Mouse (Mus musculus) intestine, embryonic 14.5 days (tissue): ENCODE results near the gene Arrb2. TPM values are rescaled to one million over a fixed set of nuclear protein-coding genes. Genes with fewer than 3 reads are reported as not detected.
"Not testable (repeated sequence)": the region's sequence is repeated elsewhere in the genome, so short reads cannot be mapped to it uniquely, and the experiment has no call there.

ENCODE experiments used
- ATAC-seq: fragments of 200-750 bp; cut with Nextera tagmentation; replicated peaks from 2 replicates; pipeline ENCODE4 v1.8.0; 2017; ENCODE audit warnings: low read depth, moderate number of reproducible peaks, moderate TSS enrichment, moderate library complexity; ENCODE audit not compliant: low FRiP score, low TSS enrichment
- DNase-seq: peaks from one replicate; pipeline ENCODE4 v3.0.0-alpha.2; 2018; ENCODE audit warnings: low spot score
- H3K27ac ChIP-seq: fragments of 300-500 bp; sonication (generic); 2 replicates; pipeline ENCODE4 v1.5.1; 2014; ENCODE audit warnings: low read depth, mild to moderate bottlenecking, control low read depth
- H3K27me3 ChIP-seq: fragments of 300-500 bp; sonication (generic); replicated peaks from 2 replicates; pipeline ENCODE4 v1.6.1; 2014; ENCODE audit warnings: low read length, control low read depth; ENCODE audit not compliant: control insufficient read depth, insufficient read depth
- H3K36me3 ChIP-seq: fragments of 300-500 bp; sonication (generic); 2 replicates; pipeline ENCODE4 v1.6.1; 2014; ENCODE audit warnings: low read length, control low read depth; ENCODE audit not compliant: control insufficient read depth, insufficient read depth
- H3K4me1 ChIP-seq: fragments of 300-500 bp; sonication (generic); replicated peaks from 2 replicates; pipeline ENCODE4 v1.6.1; 2014; ENCODE audit warnings: low read length, control low read depth, mixed read lengths; ENCODE audit not compliant: control insufficient read depth, insufficient read depth
- H3K4me2 ChIP-seq: fragments of 300-500 bp; sonication (generic); 2 replicates; pipeline ENCODE4 v1.6.1; 2014; ENCODE audit warnings: low read length
- H3K4me3 ChIP-seq: fragments of 300-500 bp; sonication (generic); 2 replicates; pipeline ENCODE4 v1.5.1; 2014; ENCODE audit warnings: low read depth, low read length, control low read depth, mixed read lengths
- H3K9ac ChIP-seq: fragments of 300-500 bp; sonication (generic); 2 replicates; pipeline ENCODE4 v1.6.1; 2014; ENCODE audit warnings: mild to moderate bottlenecking, low read length
- H3K9me3 ChIP-seq: fragments of 300-500 bp; sonication (generic); 2 replicates; pipeline ENCODE4 v1.6.1; 2016; ENCODE audit warnings: low read length, control low read depth; ENCODE audit not compliant: control insufficient read depth
- WGBS: fragments of 180-500 bp; shearing (Covaris S2); extraction: QIAGEN DNeasy Blood & Tissue Kit; methylation state at CpG from one replicate; pipeline ENCODE4 v1.1.7; 2014; 5-methylcytosine and 5-hydroxymethylcytosine counted together
- polyA plus RNA-seq: library from polyadenylated mRNA; unstranded; fragments of >200 nt; fragmentation: Nextera tagmentation; extraction: Ambion mirVana; gene quantifications from 2 replicates; pipeline ENCODE4 v1.2.1, GENCODE M21; 2014

The Arrb2 gene
- polyA plus RNA-seq, 1 experiment from 2014 or later = 17.9 TPM

DNA sequence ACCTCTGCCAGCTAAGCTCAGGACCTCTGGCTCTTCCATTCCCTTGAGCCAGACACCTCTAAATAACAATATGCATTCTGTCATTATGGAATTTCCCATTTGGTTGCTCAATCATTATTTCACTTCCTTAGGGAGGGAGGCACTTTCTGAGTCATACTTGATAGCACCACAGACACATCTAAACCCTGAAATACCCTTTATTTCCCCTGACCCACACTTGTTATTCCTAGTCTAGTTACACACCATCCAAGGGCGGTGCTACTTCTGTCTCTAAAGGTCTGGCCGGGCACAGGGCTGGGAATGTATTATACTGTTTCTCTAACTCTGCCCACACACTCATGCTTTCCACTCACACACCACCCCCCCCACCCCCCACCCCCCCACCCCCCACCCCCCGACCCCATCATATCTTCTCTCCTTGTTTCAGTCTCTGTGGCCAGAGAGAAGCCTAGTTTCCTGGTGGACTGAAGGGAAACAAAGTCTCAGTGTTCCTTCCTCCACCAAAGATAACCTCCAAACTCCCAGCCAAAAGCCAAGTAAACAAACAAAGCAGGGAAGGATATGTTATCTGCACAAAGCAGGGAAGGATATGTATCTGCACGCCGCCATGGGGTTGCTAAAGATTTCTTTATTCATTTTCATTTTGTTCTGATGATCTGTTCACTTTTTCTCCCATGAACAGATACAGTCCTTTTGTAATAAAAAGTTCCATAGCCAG is 35.6 kb downstream of the Arrb2 start:
- Histone ChIP-seq H3K27ac (no peak overlapping the region), H3K4me1 (peaks cover 14% of the 10 kb centered on the region), H3K4me2 (no peak overlapping the region), H3K36me3 (no peaks in the 10 kb centered on the region), H3K9ac (no peak overlapping the region), H3K4me3 (no peak overlapping the region), H3K9me3 (no peaks in the 10 kb centered on the region), H3K27me3 (peaks cover 22% of the 10 kb centered on the region)
- WGBS = 75% methylated on average over 5 of the region's 5 CpGs
- ATAC-seq (no peak), DNase-seq (no peak)

DNA sequence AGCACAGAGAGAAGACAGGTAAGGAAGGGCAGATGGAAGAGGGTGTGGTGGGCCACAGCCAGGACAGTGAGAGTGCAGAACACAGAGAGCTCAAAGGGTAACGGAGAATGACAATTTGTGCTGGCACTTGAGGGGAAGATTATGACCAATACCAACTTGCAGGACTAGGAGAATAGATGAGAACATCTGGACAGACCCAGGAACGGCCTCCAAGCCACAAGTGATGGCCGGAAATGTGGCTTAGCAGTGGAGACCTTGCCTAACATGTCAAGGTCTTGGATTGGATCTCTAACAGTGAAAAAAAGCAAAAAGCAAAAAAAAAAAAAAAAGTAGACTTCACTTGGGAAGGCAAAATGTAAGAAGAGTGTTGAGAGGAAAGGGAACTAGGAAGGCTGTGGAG is 37.3 kb downstream of the Arrb2 start:
- no peaks in the 10 kb centered on the region for H3K36me3 ChIP-seq
- H3K9ac ChIP-seq = no peak overlapping the region
- H3K4me1 ChIP-seq = peaks cover 14% of the 10 kb centered on the region
- no peaks in the 10 kb centered on the region for H3K9me3 ChIP-seq
- DNase-seq (no peak), ATAC-seq (no peak)
- WGBS = 92% methylated on average over 3 of the region's 3 CpGs
- no peak overlapping the region for H3K27ac ChIP-seq
- H3K4me3 ChIP-seq = no peak overlapping the region
- H3K27me3 ChIP-seq = peaks cover 12% of the 10 kb centered on the region
- H3K4me2 ChIP-seq = no peak overlapping the region

DNA sequence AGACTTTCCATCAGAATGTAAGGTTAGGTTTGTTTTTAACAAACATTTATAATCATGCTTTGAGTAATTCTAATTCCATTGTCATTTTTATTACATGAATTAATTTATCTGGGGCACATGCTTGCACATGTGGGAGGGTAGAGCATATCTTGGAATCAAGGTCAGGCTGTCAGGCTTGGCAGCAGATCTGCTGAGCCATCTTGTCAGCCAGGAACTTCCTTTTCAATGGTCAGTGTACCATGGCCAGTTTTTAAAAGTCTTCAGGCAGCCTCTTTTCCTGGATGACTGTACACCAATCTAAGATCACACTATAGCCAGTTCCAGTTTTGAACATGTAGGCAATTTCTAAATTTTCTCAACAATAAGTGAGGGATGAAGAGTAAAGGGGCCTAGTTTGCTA is 40.3 kb downstream of the Arrb2 start:
- Histone ChIP-seq H3K4me1 (no peaks in the 10 kb centered on the region), H3K27ac (no peak overlapping the region), H3K9ac (no peak overlapping the region), H3K36me3 (no peaks in the 10 kb centered on the region), H3K4me2 (no peak overlapping the region), H3K4me3 (no peak overlapping the region), H3K9me3 (no peaks in the 10 kb centered on the region), H3K27me3 (no peaks in the 10 kb centered on the region)
- ATAC-seq = no peak
- DNase-seq = no peak

DNA sequence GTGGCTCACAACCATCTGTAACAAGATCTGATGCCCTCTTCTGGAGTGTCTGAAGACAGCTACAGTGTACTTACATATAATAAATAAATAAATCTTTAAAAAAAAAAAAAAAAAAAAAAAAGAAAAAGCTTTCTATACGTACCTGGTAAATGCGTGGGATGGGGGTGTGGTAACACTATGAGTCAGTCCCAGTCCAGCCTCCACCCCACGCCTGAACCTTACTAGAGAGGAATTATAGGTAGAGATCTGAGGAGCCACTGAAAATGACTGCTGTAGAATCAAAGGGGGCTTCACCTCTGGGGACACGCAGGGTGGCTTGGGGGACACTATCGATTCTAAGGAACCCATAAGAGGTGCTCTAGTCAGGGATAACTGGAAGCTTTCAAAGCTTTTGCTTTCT is 40.9 kb downstream of the Arrb2 start:
- H3K36me3 ChIP-seq, H3K27me3 ChIP-seq, H3K9ac ChIP-seq, ATAC-seq, H3K4me3 ChIP-seq, H3K9me3 ChIP-seq, H3K4me1 ChIP-seq, H3K27ac ChIP-seq, H3K4me2 ChIP-seq, DNase-seq: not testable (repeated sequence)
- WGBS = 82% methylated on average over 5 of the region's 5 CpGs

DNA sequence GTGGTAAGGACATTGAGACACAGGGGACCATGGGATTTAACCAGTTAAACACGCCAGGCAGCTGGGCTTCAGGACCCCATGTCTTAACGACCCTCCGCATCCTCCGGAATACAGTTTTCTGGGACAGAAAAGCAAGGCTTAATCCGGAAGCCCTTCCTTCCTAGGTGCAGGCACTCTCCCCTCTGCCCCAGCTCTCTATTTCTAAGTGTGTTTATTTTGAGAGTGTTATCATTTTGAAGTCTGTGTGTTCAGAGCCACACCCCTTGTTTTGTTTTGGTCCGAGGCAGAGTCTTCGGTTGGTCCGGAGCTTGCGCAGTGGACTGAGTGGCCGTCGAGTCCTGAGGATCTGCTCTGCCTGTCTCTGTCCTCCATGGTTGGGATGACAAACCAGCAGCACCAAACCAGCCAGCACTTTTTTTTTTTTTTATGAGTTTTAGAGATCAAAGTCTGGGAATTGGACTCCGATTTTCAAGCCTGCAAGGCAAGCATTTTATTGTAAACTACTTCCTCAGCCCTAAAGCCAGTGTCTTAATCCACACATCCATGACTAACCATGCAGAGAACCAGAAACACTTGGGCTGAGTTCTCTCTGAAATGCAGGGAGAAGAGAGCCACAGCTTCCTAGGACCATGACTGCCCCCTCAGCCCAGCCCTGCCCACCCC is 42.6 kb downstream of the Arrb2 start:
- H3K4me2 ChIP-seq = no peak overlapping the region
- H3K4me1 ChIP-seq = no peaks in the 10 kb centered on the region
- H3K27me3 ChIP-seq = no peaks in the 10 kb centered on the region

DNA sequence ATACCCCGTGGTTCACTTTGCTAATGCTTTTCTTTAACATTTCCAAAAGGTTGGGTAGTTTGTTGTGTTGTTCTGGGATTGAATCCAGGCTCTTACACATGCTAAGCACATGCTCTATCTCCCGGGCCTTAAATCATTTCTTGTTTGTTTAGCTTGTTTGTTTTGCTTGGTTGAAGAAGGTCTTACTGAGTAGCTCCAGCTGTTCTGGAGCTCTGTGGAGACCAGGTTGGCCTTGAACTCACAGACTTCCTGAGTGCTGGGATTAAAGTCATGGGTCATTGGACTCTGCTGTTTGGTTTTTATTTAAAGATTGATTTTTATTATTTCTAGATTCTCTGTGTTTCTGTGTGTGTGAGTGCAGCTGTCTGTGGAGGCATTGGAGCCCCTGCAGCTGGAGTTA is 53.1 kb downstream of the Arrb2 start:
- 62% methylated on average over 2 of the region's 2 CpGs for WGBS
- Histone ChIP-seq H3K9ac (no peak overlapping the region), H3K4me1 (no peaks in the 10 kb centered on the region), H3K9me3 (no peaks in the 10 kb centered on the region), H3K27ac (no peak overlapping the region), H3K4me2 (no peak overlapping the region), H3K27me3 (no peaks in the 10 kb centered on the region), H3K36me3 (no peaks in the 10 kb centered on the region), H3K4me3 (no peak overlapping the region)
- ATAC-seq (no peak), DNase-seq (no peak)

More for the DNA sequence above, 42.6 kb downstream of the Arrb2 start:
- Histone ChIP-seq H3K36me3 (no peaks in the 10 kb centered on the region), H3K27ac (no peak overlapping the region), H3K9me3 (no peaks in the 10 kb centered on the region), H3K9ac (no peak overlapping the region), H3K4me3 (no peak overlapping the region)
- 55% methylated on average over 12 of the region's 12 CpGs for WGBS
- DNase-seq = no peak
- ATAC-seq = no peak

DNA sequence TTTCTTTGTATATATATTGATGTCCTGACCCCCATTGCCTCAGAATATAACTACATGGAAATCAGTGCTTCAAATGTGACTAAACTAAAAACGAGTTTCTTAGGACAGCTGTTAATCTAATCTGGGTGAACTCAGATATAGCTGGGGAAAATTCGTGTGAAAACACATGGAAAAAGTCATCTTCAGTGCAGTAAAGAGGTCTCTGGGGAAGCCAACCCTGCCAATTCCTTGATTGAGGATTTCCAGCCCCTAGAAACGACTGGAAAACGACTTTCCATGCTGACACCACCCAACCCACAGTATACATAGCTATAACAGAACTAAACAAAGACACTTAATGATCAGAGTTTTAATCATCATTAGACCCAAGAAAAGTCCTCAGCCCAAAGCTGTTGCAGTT is 55.4 kb downstream of the Arrb2 start:
- 46% methylated on average over 4 of the region's 4 CpGs for WGBS
- H3K4me2 ChIP-seq = no peak overlapping the region
- H3K4me1 ChIP-seq = no peaks in the 10 kb centered on the region
- H3K4me3 ChIP-seq = no peak overlapping the region
- no peak overlapping the region for H3K9ac ChIP-seq
- DNase-seq = no peak
- no peaks in the 10 kb centered on the region for H3K36me3 ChIP-seq
- no peak for ATAC-seq
- no peak overlapping the region for H3K27ac ChIP-seq
- no peaks in the 10 kb centered on the region for H3K27me3 ChIP-seq
- H3K9me3 ChIP-seq = no peaks in the 10 kb centered on the region

DNA sequence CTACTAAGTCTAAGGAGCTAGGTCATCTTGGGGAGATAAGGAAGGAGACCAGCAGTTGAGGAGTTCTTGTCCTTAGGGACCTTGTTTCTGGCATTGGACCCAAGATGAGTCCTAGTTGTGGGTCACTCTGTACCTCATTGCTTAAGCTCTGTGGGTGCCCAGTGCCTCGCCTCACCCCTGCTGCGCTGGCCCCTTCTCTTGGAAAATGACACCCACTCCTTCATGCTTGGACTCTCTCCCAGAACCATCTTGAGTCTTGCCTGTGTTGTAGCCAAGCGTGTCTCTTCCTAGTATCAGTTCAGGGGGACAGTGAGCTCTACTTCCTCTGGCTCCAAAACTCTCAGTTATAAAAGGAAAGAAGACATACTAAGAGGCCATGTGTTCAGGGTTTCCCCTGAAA is 56.7 kb downstream of the Arrb2 start:
- H3K4me1 ChIP-seq = no peaks in the 10 kb centered on the region
- WGBS = 86% methylated on average over 3 of the region's 3 CpGs
- no peak overlapping the region for H3K9ac ChIP-seq
- no peak overlapping the region for H3K4me2 ChIP-seq
- no peaks in the 10 kb centered on the region for H3K9me3 ChIP-seq
- no peaks in the 10 kb centered on the region for H3K36me3 ChIP-seq
- no peaks in the 10 kb centered on the region for H3K27me3 ChIP-seq
- ATAC-seq (no peak), DNase-seq (no peak)
- no peak overlapping the region for H3K27ac ChIP-seq
- H3K4me3 ChIP-seq = no peak overlapping the region

DNA sequence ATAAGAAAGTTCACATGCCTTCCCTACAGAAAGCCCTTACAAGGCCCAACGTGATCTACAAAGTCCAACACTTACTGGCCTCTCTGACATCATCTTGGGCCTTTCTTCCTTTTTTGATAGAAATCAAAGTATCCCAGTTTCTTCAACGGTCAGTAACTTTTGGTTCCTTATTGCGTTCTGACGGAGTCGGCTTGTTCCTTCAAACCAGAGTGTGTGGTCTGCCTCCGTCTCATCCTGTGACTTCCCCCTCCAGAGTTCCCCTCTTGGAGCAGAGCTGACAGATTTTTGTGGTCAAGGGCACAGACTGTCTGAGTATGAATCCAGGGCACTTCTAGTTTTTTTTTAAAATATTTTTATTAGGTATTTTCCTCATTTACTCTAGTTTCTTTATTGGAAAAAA is 57.2 kb downstream of the Arrb2 start:
- ATAC-seq (no peak), DNase-seq (no peak)
- no peak overlapping the region for H3K9ac ChIP-seq
- H3K36me3 ChIP-seq = no peaks in the 10 kb centered on the region
- H3K4me2 ChIP-seq = no peak overlapping the region
- H3K27ac ChIP-seq = no peak overlapping the region
- H3K27me3 ChIP-seq = no peaks in the 10 kb centered on the region
- 89% methylated on average over 6 of the region's 6 CpGs for WGBS
- no peaks in the 10 kb centered on the region for H3K9me3 ChIP-seq
- no peak overlapping the region for H3K4me3 ChIP-seq
- H3K4me1 ChIP-seq = no peaks in the 10 kb centered on the region
